Mouse (Mus musculus) liver, adult 2 months (tissue): ENCODE results near the gene Sirt1.
A peak's percentile ranks its signal among the peaks of the same experiment; 100 is the strongest.

Experiments used
- CTCF ChIP-seq: fragments of 200-500 bp; IDR thresholded peaks from 2 replicates; pipeline ENCODE4 v1.5.1; 2011; ENCODE audit warnings: low read depth, low read length, control low read depth
- POLR2A ChIP-seq: fragments of 200-500 bp; IDR thresholded peaks from 2 replicates; pipeline ENCODE4 v1.6.1; 2011; ENCODE audit warnings: low read length, control low read depth; ENCODE audit not compliant: insufficient read depth; ENCODE audit errors: extremely low read depth

DNA sequence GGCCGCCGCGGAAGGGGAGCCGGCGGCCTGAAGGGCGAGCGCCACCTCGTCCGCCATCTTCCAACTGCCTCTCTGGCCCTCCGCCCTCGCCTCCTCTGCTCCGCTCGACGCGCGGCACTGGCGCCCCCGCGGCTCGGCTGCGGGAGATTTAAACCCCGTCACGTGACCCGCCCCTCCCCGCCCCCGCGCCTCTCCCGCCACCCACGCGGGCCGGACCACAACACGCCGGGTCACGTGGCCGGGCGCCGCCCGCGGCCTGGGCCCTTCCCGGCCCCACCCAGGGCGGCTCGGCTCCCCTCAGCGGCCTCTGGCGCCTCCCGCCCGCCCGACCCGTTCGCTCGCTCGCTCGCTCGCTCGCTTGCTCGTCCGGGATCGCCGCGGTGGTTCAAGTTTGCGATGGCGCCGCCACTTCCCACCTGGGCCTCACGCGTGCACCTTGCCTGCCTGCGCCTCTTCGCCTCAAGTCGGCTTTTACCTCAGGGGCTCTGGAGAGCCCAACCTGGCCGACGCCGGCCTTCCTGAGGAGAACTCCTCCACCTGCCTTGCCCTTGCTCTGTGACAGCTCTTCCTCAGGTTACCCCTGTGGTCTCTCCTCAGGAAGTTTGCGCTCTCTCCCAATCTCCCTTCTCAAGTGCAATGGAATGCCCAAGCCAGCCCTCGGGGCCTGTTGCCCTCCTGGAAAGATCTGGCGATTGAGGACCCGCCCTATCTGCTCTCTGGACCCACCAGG, 42.4 kb downstream of the Sirt1 start:
- no peak for TF ChIP-seq CTCF
- TF ChIP-seq POLR2A, result peak; percentile 99
